Mouse (Mus musculus) splenic B cell, adult 2 months (primary cell): ENCODE measurements around the gene Mylpf.
"Not testable (repeated sequence)": the region's sequence is repeated elsewhere in the genome, so short reads cannot be mapped to it uniquely, and the experiment has no call there.

Source experiments
- DNase-seq: peaks from one replicate; pipeline ENCODE4 v3.0.0-alpha.2; 2011; ENCODE audit warnings: low read depth, low spot score
- H3K27me3 ChIP-seq: 2 replicates; pipeline ENCODE4 v1.6.1; 2012; ENCODE audit warnings: mild to moderate bottlenecking, low read length, moderate library complexity, mixed read lengths; ENCODE audit not compliant: control insufficient read depth, poor library complexity, insufficient read depth, severe bottlenecking
- H3K36me3 ChIP-seq: 2 replicates; pipeline ENCODE4 v1.6.1; 2012; ENCODE audit warnings: mild to moderate bottlenecking, low read length, moderate library complexity, mixed read lengths; ENCODE audit not compliant: control insufficient read depth, poor library complexity, insufficient read depth, severe bottlenecking

The Mylpf gene

DNA sequence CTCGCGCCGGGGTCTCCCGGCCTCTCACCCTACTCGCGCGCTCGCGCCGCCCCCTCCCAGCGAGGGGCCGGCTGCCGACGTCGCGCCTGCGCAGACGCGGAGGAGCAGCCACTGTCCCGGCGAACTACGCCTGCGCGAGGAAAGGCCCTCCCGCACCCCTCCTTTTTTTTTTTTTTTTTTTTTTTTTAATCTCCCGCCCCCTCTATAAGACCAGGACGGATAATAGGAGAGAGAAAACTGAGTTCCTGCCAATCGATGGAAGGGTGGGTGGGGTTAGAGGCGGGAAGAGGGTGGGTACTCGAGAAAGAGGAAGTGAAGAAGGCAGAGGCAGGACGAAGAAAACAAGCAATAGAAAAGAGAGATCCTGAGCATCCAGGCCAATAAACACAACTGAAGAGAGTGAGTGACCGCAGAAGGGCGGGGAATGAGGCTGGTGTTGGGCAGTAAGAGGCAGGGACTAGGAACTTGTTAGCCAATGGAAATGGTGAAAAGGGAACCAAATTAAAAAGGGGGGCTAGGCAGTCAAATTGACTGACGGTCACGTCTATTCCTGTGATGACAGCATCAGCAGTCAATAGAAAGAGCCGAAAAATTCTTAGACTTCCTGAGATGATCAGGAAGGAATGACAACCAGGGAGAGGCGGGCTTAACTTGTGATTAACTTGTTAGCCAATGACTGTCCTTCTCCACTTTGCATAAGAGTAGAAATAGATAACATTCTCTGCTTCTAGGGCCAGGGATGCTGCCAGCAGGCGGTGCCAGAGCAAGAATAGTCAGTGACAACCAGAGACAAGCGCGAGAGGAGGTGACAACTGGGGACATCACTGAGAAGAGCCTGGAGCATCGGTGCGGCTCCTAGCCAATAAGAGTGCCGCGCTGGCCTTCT lies at the start of gene Mylpf:
Gene Mylpf (plus strand): TSS at position 338 of the 886 bp plus-strand sequence.
- Histone ChIP-seq H3K36me3 (no peaks in the 10 kb centered on the region; the same call in 1 of the 2 replicates), H3K27me3 (no peaks in the 10 kb centered on the region)
- DNase-seq, result peak; percentile 99

GRCm38 (mm10) chr7:127162546-127162945 lies 46.1 kb upstream of the Mylpf start:
- Histone ChIP-seq H3K36me3 (no peaks in the 10 kb centered on the region), H3K27me3 (no peaks in the 10 kb centered on the region)
- DNase-seq, result no peak

GRCm38 (mm10) chr7:127164002-127164401 lies 44.7 kb upstream of the Mylpf start:
- no peaks in the 10 kb centered on the region for H3K36me3 ChIP-seq
- DNase-seq, result peak; percentile 19
- H3K27me3 ChIP-seq, result no peaks in the 10 kb centered on the region

GRCm38 (mm10) chr7:127165607-127166493 lies 42.8 kb upstream of the Mylpf start:
- Histone ChIP-seq H3K27me3 (no peaks in the 10 kb centered on the region), H3K36me3 (no peaks in the 10 kb centered on the region)
- DNase-seq, result peak; percentile 64

DNA sequence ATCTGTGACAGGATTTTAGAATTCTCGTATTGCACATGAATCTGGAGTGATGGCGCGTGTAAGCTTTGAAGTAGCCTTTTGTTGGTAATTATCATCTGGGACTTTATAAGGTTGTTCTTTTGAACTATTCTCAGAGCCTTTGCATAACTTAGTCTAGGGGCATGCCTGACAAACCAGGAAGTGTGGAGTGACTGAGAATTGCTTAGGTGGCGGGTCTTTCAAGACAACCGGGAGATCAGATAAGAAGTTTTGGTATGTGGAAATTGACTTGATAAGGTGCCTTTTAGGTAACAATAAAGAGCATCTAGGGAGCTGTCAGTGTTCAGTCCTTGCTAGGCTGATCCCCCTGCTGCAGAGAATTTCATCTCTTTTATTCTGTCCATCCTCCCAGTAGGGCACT lies 42.2 kb upstream of the Mylpf start:
- H3K36me3 ChIP-seq, result no peaks in the 10 kb centered on the region
- no peaks in the 10 kb centered on the region for H3K27me3 ChIP-seq
- DNase-seq, result no peak

DNA sequence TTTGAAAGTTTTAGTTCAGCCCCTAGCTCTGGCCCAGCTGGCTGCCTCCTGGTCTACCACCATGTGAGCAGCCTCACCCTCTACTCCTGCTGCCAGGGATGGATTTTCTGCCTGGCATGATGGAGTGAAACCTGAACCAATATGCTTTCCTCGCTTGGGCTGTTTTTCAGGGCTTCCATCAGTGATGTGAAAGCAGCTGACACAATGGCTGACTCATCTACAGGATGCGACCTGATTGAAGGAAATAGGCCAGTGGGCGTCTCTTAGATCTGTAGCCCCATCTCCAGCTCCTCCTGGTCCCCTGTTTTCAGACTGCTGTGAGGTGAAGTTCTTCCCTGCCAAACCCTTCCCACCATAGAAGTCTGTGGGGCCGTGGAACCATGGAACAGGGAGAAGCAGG lies 31.8 kb upstream of the Mylpf start:
- Histone ChIP-seq H3K27me3 (no peaks in the 10 kb centered on the region), H3K36me3 (no peaks in the 10 kb centered on the region)
- no peak for DNase-seq

DNA sequence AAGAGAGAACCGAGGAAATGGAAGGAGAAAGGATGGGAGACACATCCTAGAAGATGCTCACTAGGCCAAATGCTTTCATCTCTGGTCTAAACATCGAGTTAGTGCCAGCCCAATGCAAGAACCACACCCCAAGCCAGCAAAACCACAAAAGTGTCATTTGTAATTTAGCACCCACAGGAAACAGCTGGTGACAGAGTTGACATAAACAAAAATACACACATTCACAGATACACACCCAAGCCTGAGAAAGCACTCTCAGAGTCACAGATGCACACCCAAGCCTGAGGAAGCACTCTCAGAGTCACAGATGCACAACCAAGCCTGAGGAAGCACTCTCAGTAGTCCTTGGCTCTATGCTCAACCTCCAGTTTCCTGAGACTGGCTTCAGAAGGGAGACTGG lies 27.9 kb upstream of the Mylpf start:
- H3K36me3 ChIP-seq, result no peaks in the 10 kb centered on the region

DNA sequence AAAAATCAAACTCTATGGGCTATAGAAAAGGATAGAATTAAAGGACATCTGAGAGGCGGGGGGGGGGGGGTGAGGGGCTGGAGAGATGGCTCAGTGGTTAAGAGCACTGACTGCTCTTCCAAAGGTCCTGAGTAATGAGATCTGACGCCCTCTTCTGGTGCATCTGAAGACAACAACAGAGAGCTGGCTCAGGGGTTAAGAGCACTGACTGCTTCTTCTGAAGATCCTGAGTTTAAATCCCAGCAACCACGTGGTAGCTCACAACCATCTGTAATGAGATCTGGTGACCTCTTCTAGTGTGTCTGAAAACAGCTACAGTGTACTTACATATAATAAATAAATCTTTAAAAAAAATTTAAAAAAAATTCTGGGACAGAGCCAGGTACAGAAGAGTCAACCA lies 27.0 kb upstream of the Mylpf start:
- H3K36me3 ChIP-seq, H3K27me3 ChIP-seq: not testable (repeated sequence)
- peak; percentile 53 for DNase-seq

More for the DNA sequence above, 27.9 kb upstream of the Mylpf start:
- H3K27me3 ChIP-seq, result no peaks in the 10 kb centered on the region
- DNase-seq, result peak; percentile 45

- H3K36me3 ChIP-seq, result no peaks in the 10 kb centered on the region
- DNase-seq, result no peak
- no peaks in the 10 kb centered on the region for H3K27me3 ChIP-seq
These were observed 25.3 kb upstream of the Mylpf start for GRCm38 (mm10) chr7:127183345-127183744.

DNA sequence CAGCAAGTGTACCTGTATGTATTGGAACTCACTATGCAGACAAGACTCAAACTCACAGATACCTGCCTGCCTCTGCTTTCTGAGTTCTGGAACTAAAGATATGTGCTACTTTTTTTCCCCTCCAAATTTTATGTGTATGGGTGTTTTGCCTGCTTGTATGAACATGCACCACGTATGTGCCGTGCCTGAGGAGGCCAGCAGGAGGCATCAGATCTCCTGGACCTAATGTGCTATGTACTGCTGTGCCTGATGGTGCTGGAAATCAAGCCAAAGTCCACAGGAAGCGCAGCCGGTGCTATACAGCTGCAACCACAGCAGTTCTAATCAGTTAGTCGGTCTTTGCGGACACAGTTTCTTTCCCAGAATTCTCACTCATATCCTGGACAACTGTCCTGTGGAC lies 24.9 kb upstream of the Mylpf start:
- peak; percentile 52 for DNase-seq
- H3K27me3 ChIP-seq, result no peaks in the 10 kb centered on the region
- no peaks in the 10 kb centered on the region for H3K36me3 ChIP-seq

GRCm38 (mm10) chr7:127184720-127185119 lies 24.0 kb upstream of the Mylpf start:
- H3K36me3 ChIP-seq, result no peaks in the 10 kb centered on the region
- no peaks in the 10 kb centered on the region for H3K27me3 ChIP-seq
- DNase-seq, result no peak

DNA sequence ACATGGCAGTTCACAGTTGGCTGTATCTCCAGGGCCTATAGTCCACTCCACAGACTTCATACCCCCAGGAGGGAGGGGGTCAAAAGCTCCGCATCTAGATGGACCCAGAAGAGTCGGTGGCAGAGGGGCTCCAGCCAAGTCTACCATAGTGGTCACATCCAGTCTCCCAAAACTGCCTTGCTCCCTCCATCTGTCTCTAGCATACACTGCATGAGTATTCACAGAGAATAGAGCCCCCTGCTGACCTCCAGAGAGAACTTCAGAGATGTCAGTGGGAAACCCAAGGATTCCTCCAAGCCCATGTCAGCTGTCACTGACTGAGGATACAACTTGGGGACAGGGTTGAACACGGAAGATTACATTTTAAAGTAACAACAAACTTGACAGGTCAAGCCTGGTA lies 23.1 kb upstream of the Mylpf start:
- Histone ChIP-seq H3K36me3 (no peaks in the 10 kb centered on the region), H3K27me3 (no peaks in the 10 kb centered on the region)
- DNase-seq, result peak; percentile 50

GRCm38 (mm10) chr7:127187351-127187750 lies 21.3 kb upstream of the Mylpf start:
- Histone ChIP-seq H3K27me3 (no peaks in the 10 kb centered on the region), H3K36me3 (0 out of 2 replicates have a peak, but pooled peaks cover 4% of the 10 kb centered on the region)
- no peak for DNase-seq

DNA sequence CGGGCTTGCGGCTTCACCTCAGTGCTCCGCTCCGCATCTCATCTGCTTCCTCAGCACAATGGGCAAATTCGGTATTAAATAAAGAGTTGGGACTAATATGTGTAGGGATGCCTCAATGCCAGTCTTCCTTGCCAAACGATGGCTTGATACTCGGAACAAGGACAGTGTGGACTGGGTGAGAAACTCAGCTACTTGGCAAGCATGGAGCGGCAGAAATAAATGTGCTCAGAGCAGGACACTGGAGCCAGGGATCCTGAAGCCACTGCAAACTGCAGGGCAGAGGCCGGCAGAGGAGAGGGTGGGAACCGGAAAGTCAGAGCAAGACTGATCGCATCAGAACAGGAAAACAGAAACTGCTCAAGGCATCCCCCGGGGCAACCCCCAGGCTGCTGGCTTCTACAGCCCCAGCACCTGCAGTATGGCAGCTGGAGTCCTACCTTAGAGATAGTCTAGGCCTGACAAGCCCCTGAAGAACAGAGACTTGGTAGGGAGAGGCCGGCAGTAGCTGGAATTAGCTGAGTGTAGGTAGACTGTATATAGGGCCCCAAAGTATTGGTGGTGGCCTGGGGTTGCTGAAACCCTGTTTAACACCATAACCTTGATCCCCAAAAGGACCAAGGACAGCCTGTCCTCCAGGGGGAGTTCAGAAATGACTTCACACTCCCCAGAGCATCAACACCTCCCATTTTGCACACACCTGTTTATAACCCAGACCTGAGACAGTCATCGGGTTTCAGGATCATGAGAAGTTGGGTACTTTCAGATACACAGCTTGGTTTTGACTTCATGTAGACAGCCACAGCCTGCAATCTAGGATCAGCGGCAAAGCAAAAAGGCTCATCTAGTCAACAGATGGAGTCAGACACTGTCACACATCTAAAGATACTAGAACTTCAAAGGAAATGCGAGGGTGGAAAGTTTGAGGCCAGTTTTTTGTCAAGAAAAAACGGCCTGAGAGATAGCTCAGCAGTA lies 20.1 kb upstream of the Mylpf start:
- peak; percentile 23 for DNase-seq
- Histone ChIP-seq H3K36me3 (peaks cover 12% of the 10 kb centered on the region), H3K27me3 (no peaks in the 10 kb centered on the region)
